Mouse (Mus musculus): Measurements from ENCODE around the gene Znfx1.

GRCm38 (mm10) chr2:167007001-167007491 is 55.8 kb downstream of the Znfx1 start:
- TF ChIP-seq CTCF (IDR thresholded peaks at IDR 0.05; ENCODE audit: low read depth) (no peak), EP300 (optimal IDR thresholded peaks at IDR 0.05) (no peak)

Measured in stomach, postnatal 0 days (tissue).